Mouse (Mus musculus) thymus, adult 2 months (tissue): ENCODE data around the gene Tunar. TPM values are rescaled to one million over a fixed set of nuclear protein-coding genes. Genes with fewer than 3 reads are reported as not detected.

Source experiments
- DNase-seq: peaks from one replicate; pipeline ENCODE4 v3.0.0; 2021
- H3K27ac ChIP-seq: fragments of 200-500 bp; 2 replicates; pipeline ENCODE4 v1.5.1; 2012; ENCODE audit warnings: low read length, control low read depth; ENCODE audit not compliant: control insufficient read depth, insufficient read depth
- H3K27me3 ChIP-seq: fragments of 200-500 bp; 2 replicates; pipeline ENCODE4 v1.6.1; 2012; ENCODE audit warnings: mild to moderate bottlenecking, low read length, moderate library complexity, mixed read lengths; ENCODE audit not compliant: control insufficient read depth, insufficient read depth
- H3K36me3 ChIP-seq: fragments of 200-500 bp; 2 replicates; pipeline ENCODE4 v1.6.1; 2012; ENCODE audit warnings: mild to moderate bottlenecking, low read length, moderate library complexity; ENCODE audit not compliant: control insufficient read depth, insufficient read depth
- H3K4me1 ChIP-seq: fragments of 200-500 bp; replicated peaks from 2 replicates; pipeline ENCODE4 v1.6.1; 2012; ENCODE audit warnings: low read length; ENCODE audit not compliant: control insufficient read depth, insufficient read depth
- H3K4me3 ChIP-seq: fragments of 200-500 bp; 2 replicates; pipeline ENCODE4 v1.5.1; 2012; ENCODE audit warnings: mild to moderate bottlenecking, low read length, control low read depth, moderate library complexity; ENCODE audit not compliant: control insufficient read depth, insufficient read depth
- CTCF ChIP-seq: fragments of 200-500 bp; IDR thresholded peaks from 2 replicates; pipeline ENCODE4 v1.5.1; 2012; ENCODE audit warnings: mild to moderate bottlenecking, control low read depth, low read length, moderate library complexity, borderline replicate concordance; ENCODE audit not compliant: control insufficient read depth, poor library complexity, insufficient read depth; ENCODE audit errors: extremely low read depth
- POLR2A ChIP-seq: fragments of 200-500 bp; IDR thresholded peaks from 2 replicates; pipeline ENCODE4 v1.6.1; 2012; ENCODE audit warnings: mild to moderate bottlenecking, low read length, control low read depth, moderate library complexity; ENCODE audit not compliant: control insufficient read depth, poor library complexity, insufficient read depth; ENCODE audit errors: extremely low read depth
- WGBS: fragments of 180-500 bp; shearing (Covaris S2); methylation state at CpG from one replicate; pipeline ENCODE4 v1.1.7; 2018; 5-methylcytosine and 5-hydroxymethylcytosine counted together
- polyA plus RNA-seq: library from polyadenylated mRNA; depleted of rRNA; stranded (reverse); fragments of >200 nt; gene quantifications from 2 replicates; pipeline ENCODE4 v1.2.3, GENCODE M21; 2012

Gene Tunar
- polyA plus RNA-seq, 1 experiment = 0.05 TPM

DNA sequence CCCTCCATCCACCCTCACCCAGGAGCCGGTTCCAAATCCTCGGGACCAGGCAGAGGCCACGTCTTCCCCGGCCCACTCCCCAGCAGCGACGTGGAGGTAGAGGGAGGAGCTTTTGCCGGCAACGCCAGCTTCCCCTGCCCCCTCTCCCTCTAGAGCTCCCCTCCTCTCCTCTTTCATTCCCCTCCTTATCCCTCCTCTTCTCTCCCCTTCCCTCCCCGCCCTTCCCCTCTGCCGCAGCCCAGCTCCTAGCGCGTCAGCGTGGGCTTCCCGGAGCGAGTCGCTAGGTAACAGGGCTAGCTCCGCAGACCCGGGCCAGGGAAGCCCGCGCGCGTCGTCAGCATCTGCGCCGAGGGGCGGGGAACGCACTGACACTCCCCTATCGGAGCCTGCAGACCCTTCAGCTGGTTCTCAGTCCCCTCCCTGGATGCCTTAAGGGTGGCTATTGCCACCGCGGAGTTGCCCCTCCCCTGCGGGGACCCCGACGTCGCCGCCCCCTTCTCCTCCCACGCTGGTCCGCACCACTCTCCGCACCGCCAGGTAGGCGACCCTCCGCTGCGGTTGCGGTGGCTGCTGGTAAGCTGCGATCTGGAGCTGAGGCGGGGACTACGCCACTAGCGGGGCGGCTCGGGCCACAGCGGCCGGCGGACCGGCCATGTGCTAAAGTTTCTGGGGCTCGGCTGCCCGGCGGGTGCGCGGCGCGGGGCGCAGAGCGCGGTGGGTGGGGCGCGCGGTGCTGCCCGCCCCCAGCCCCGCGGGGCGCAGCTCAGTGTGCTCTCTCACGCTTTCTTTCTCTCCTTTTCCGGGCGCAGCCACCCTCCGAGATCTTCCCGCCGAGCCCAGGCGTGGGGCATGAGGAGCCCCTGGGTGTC lies 3.0 kb downstream of the Tunar start:
- Histone ChIP-seq H3K4me1 (no peaks in the 10 kb centered on the region), H3K27ac (no peak overlapping the region), H3K27me3 (no peaks in the 10 kb centered on the region; the same call in 1 of the 2 replicates), H3K36me3 (no peaks in the 10 kb centered on the region), H3K4me3 (no peak overlapping the region)
- DNase-seq = no peak
- TF ChIP-seq CTCF (no peak), POLR2A (no peak)
- 4% methylated on average over 77 of the region's 77 CpGs for WGBS

DNA sequence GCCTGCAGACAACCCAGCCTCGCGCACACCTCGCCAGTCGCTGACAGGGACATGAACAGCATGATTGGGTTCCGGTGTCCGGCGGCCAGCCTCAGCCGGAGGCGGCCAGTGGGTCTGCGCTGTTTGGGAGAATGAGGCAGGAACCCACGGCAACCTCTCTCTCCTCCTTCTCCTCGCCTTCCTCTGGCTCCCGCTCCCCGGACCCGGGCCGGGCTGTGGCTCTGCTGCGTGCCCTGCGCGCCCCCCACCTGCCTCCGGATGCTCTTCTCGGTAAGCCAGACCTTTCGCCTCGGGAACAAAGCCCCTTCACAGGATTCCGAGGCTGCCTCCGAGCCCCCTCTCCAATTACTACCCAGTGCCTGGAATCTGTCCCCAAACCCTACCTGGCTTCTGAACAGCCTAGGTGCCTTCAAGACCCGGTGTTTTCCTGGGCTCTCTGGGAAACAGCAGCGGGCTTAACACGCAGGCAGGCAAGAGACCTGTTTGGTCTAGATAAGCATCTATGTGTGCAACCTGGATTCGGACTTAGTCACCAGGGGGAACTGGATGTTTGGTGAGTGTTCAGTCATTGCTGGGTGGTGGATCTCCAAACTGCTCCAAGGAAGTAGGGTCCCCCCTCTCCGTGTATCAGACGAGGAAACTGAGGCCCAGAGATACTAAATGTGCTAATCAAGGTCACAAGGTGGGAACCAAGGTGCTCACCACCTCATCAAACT lies 3.8 kb downstream of the Tunar start:
- H3K27ac ChIP-seq = no peak overlapping the region
- no peaks in the 10 kb centered on the region for H3K36me3 ChIP-seq
- DNase-seq = no peak
- 9% methylated on average over 31 of the region's 31 CpGs for WGBS
- no peaks in the 10 kb centered on the region; the same call in 1 of the 2 replicates for H3K27me3 ChIP-seq
- H3K4me3 ChIP-seq = no peak overlapping the region
- H3K4me1 ChIP-seq = no peaks in the 10 kb centered on the region
- TF ChIP-seq POLR2A (no peak), CTCF (no peak)

DNA sequence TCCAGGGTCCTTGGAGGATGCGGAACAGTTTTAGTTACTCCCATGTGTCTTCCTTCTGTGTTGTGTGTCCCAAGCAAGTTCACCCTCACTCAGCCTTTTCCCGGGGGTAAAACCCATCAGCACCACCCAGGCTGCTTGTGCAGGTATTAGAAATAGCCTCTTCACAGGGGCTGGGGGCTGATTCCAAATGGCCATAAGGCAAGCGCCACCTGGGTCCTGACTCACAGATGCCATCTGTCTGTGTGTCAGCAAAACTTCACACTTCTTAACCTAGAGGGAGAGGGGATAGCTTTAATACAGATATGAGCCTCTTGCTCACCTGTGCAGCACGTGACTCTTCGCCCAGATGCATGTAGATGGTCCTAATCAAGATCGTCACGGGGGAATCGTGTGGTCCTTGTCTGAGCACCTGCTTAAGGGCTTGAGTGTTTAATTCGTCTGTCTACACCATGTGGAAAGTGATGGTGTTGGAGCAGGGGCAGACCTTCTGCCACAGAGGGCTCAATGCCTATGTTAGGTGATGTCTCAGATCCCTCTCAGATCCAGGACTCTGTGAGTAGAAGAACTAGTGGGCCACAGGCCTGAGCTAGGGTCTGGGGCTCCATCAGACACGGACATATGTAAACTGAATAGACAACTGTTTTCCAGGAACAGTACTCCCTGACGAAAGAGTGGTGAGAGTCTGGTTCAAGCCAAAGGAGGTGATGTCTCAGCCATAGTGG lies 4.7 kb downstream of the Tunar start:
- no peaks in the 10 kb centered on the region; the same call in 1 of the 2 replicates for H3K27me3 ChIP-seq
- no peak for TF ChIP-seq POLR2A

DNA sequence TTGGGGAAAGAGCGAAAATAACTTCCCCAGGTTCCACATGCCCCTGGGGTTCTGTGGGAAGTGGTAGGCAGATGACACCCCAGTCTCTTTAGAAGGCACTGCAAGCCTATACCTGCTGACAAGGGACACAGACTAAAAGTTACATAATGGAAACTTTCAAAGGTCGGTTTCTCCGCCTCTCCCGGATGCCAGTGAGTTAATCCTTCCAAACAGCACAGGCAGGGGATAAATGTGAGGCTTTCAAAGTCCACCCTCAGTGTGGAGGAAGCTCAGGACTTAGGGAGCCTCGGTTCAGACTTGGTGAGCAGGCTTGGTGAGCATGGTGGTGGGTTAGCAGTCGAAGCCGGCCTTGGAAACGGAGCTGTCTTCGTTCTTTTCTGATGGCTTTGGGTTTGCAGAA lies 7.9 kb downstream of the Tunar start:
- TF ChIP-seq POLR2A (no peak), CTCF (no peak)
- Histone ChIP-seq H3K4me3 (no peak overlapping the region), H3K27me3 (no peaks in the 10 kb centered on the region; the same call in 1 of the 2 replicates), H3K4me1 (no peaks in the 10 kb centered on the region), H3K27ac (no peak overlapping the region), H3K36me3 (no peaks in the 10 kb centered on the region)
- DNase-seq = no peak
- 57% methylated on average over 9 of the region's 9 CpGs for WGBS

More for the DNA sequence above, 4.7 kb downstream of the Tunar start:
- DNase-seq = no peak
- 86% methylated on average over 11 of the region's 11 CpGs for WGBS
- H3K4me1 ChIP-seq = no peaks in the 10 kb centered on the region
- H3K27ac ChIP-seq = no peak overlapping the region
- H3K4me3 ChIP-seq = no peak overlapping the region
- no peaks in the 10 kb centered on the region for H3K36me3 ChIP-seq

DNA sequence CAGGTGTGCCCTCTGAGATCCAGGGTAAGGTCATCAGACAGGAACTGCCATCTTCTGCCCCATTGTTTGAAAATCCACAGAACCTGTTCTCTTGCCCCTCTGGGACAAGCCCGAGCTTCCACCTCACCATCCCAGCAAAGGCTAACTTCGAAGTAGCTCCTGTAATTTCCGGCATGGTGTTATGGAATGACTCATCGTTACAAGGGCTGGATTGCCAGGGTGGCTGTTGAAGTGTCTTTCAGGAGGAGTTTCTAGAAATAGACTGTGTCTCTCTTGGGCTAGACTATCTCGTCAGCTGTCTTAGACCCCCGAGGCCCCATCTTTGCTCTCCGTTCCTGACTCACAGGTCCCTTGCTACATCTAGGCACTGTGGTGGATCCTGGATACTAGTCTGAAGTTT lies 10.8 kb downstream of the Tunar start:
- no peak for TF ChIP-seq POLR2A
- TF ChIP-seq CTCF = no peak
- Histone ChIP-seq H3K4me3 (no peak overlapping the region), H3K27me3 (no peaks in the 10 kb centered on the region), H3K27ac (no peak overlapping the region), H3K4me1 (no peaks in the 10 kb centered on the region), H3K36me3 (no peaks in the 10 kb centered on the region)
- no peak for DNase-seq
- WGBS = 86% methylated on average over 7 of the region's 7 CpGs

DNA sequence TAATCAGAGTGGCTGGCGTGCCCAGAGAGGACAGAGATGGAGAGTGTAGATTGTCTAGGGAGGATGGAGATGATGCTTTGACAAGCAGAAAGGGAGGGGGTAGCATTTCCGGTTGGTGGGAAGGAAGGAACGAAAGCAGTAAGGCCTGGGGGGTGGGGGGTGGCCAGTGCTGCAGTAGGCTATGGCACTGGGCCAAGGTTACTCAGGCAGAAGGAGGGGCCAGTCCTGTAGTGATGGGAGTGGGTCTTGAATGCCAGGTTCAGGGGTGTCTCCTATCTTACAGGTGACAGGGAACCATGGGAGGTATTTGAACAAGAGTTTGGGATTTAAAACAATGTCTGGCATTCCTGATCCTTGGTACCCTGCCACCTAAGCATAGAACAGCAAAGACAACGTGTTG lies 13.2 kb downstream of the Tunar start:
- no peaks in the 10 kb centered on the region for H3K36me3 ChIP-seq
- no peaks in the 10 kb centered on the region for H3K4me1 ChIP-seq
- TF ChIP-seq CTCF (no peak), POLR2A (no peak)
- H3K4me3 ChIP-seq = no peak overlapping the region
- no peaks in the 10 kb centered on the region for H3K27me3 ChIP-seq
- WGBS = 55% methylated on average over 4 of the region's 4 CpGs
- DNase-seq = no peak
- H3K27ac ChIP-seq = no peak overlapping the region
